Mouse (Mus musculus) heart, adult 2 months (tissue): ENCODE measurements at regions not wholly inside any gene's neighbourhood (a gene's known extent, or its start where the extent isn't known, plus 50 kb on each side); places are given as distances from the start of the nearest gene placed in this dataset.

Experiments used
- DNase-seq, 2 experiments: peaks; one replicate each; pipeline ENCODE4 v3.0.0; 2021
- H3K27ac ChIP-seq: fragments of 200-600 bp; 2 replicates; pipeline ENCODE4 v1.8.1; 2022
- H3K27me3 ChIP-seq: fragments of 200-500 bp; 2 replicates; pipeline ENCODE4 v1.6.1; 2012; ENCODE audit warnings: mild to moderate bottlenecking, low read length, inconsistent platforms, mixed read lengths; ENCODE audit not compliant: control insufficient read depth, insufficient read depth
- H3K36me3 ChIP-seq: fragments of 200-500 bp; 2 replicates; pipeline ENCODE4 v1.6.1; 2012; ENCODE audit warnings: low read length, inconsistent platforms; ENCODE audit not compliant: control insufficient read depth, insufficient read depth
- H3K4me1 ChIP-seq: fragments of 200-500 bp; 2 replicates; pipeline ENCODE4 v1.6.1; 2011; ENCODE audit warnings: low read length; ENCODE audit not compliant: control insufficient read depth, insufficient read depth
- H3K4me3 ChIP-seq: fragments of 200-600 bp; 2 replicates; pipeline ENCODE4 v1.8.1; 2022
- H3K79me2 ChIP-seq: fragments of 200-500 bp; replicated peaks from 2 replicates; pipeline ENCODE4 v1.6.1; 2012; ENCODE audit warnings: mild to moderate bottlenecking, inconsistent platforms, low read length, moderate library complexity, mixed read lengths; ENCODE audit not compliant: control insufficient read depth, insufficient read depth
- H3K9ac ChIP-seq: fragments of 200-500 bp; 2 replicates; pipeline ENCODE4 v1.6.1; 2012; ENCODE audit warnings: low read depth, mild to moderate bottlenecking, control low read depth, inconsistent platforms, low read length, mixed read lengths
- CTCF ChIP-seq: fragments of 200-600 bp; IDR thresholded peaks from 2 replicates; pipeline ENCODE4 v1.8.1; 2022; ENCODE audit warnings: antibody characterized with exemption, mild to moderate bottlenecking, moderate library complexity
- EP300 ChIP-seq: fragments of 200-500 bp; IDR thresholded peaks from 2 replicates; pipeline ENCODE4 v1.6.1; 2011; ENCODE audit warnings: low read depth, low read length, control low read depth; ENCODE audit not compliant: insufficient read depth
- POLR2A ChIP-seq: fragments of 200-500 bp; IDR thresholded peaks from 2 replicates; pipeline ENCODE4 v1.6.1; 2011; ENCODE audit warnings: mild to moderate bottlenecking, low read depth, low read length, control low read depth; ENCODE audit not compliant: insufficient read depth
- WGBS: fragments of 180-500 bp; shearing (Covaris S2); methylation state at CpG from one replicate; pipeline ENCODE4 v1.1.7; 2018; 5-methylcytosine and 5-hydroxymethylcytosine counted together
- intact Hi-C: fragments of 180-260 bp; cut with DNase I; formaldehyde crosslinking; loops from one replicate; pipeline ENCODE4 v1.15.1; 2025

- Histone ChIP-seq H3K9ac (no peak overlapping the region), H3K27me3 (no peaks in the 10 kb centered on the region), H3K79me2 (no peaks in the 10 kb centered on the region), H3K4me3 (no peak overlapping the region), H3K36me3 (peaks cover 2% of the 10 kb centered on the region; the same call in 1 of the 2 replicates), H3K4me1 (peaks cover 21% of the 10 kb centered on the region), H3K27ac (peak overlapping the region; percentile 38)
- TF ChIP-seq POLR2A (no peak), EP300 (peak; percentile 63; the same call in 1 of the 2 replicates), CTCF (no peak)
- intact Hi-C loops: no loop called here
- DNase-seq: peak in 1 of 2 experiments; percentile 58
- 50% methylated on average over 3 of the region's 3 CpGs for WGBS
Measured at GRCm38 (mm10) chr11:109878931-109879330, 51.1 kb upstream of the 1700012B07Rik start.
